Mouse (Mus musculus): ENCODE results near the gene Ezh1. TPM values are rescaled to one million over a fixed set of nuclear protein-coding genes. Genes with fewer than 3 reads are reported as not detected.

Ezh1 gene
- polyA plus RNA-seq, 1 experiment, result 44.8 TPM

- no peak overlapping the region for H3K27ac ChIP-seq (ENCODE audit: insufficient read depth, low read depth, low read length)
- no peaks in the 10 kb centered on the region for H3K36me3 ChIP-seq (ENCODE audit: control insufficient read depth, insufficient read depth, low read length)
- H3K27me3 ChIP-seq (replicated peaks; ENCODE audit: control insufficient read depth, insufficient read depth, low read length), result no peaks in the 10 kb centered on the region
- DNase-seq, result peak; percentile 50
- peaks cover 17% of the 10 kb centered on the region; the same call in 1 of the 2 replicates for H3K4me1 ChIP-seq (ENCODE audit: control insufficient read depth, insufficient read depth, low read length)
- WGBS, result 43% methylated on average over 22 of the region's 22 CpGs
- no peak for TF ChIP-seq POLR2A (IDR thresholded peaks at IDR 0.05; ENCODE audit: low read depth, low read length)
- peak; percentile 61 for TF ChIP-seq CTCF (conservative IDR thresholded peaks at IDR 0.05; ENCODE audit: insufficient read depth, insufficient read length, low read depth, low read length)
- H3K4me3 ChIP-seq (ENCODE audit: insufficient read depth, low read depth, low read length), result no peak overlapping the region
These were observed 49.1 kb downstream of the Ezh1 start for GRCm38 (mm10) chr11:101176933-101177773.

GRCm38 (mm10) chr11:101176117-101176691 lies 50.1 kb downstream of the Ezh1 start:
- DNase-seq, result peak; percentile 47
- 4% methylated on average over 25 of the region's 25 CpGs for WGBS
- peaks cover 22% of the 10 kb centered on the region; the same call in 1 of the 2 replicates for H3K4me1 ChIP-seq (ENCODE audit: control insufficient read depth, insufficient read depth, low read length)
- H3K4me3 ChIP-seq (ENCODE audit: insufficient read depth, low read depth, low read length), result no peak overlapping the region
- H3K36me3 ChIP-seq (ENCODE audit: control insufficient read depth, insufficient read depth, low read length), result no peaks in the 10 kb centered on the region
- no peak overlapping the region for H3K27ac ChIP-seq (ENCODE audit: insufficient read depth, low read depth, low read length)
- TF ChIP-seq CTCF (conservative IDR thresholded peaks at IDR 0.05; ENCODE audit: insufficient read depth, insufficient read length, low read depth, low read length) (peak; percentile 44; the same call in 1 of the 2 replicates), POLR2A (IDR thresholded peaks at IDR 0.05; ENCODE audit: low read depth, low read length) (no peak)
- H3K27me3 ChIP-seq (replicated peaks; ENCODE audit: control insufficient read depth, insufficient read depth, low read length), result no peaks in the 10 kb centered on the region

GRCm38 (mm10) chr11:101175636-101176116 lies 50.6 kb downstream of the Ezh1 start:
- H3K4me3 ChIP-seq (ENCODE audit: insufficient read depth, low read depth, low read length), result no peak overlapping the region
- no peak overlapping the region for H3K27ac ChIP-seq (ENCODE audit: insufficient read depth, low read depth, low read length)
- 19% methylated on average over 11 of the region's 11 CpGs for WGBS
- no peaks in the 10 kb centered on the region for H3K27me3 ChIP-seq (replicated peaks; ENCODE audit: control insufficient read depth, insufficient read depth, low read length)
- no peak for TF ChIP-seq POLR2A (IDR thresholded peaks at IDR 0.05; ENCODE audit: low read depth, low read length)
- no peak for TF ChIP-seq CTCF (conservative IDR thresholded peaks at IDR 0.05; ENCODE audit: insufficient read depth, insufficient read length, low read depth, low read length)
- H3K4me1 ChIP-seq (ENCODE audit: control insufficient read depth, insufficient read depth, low read length), result peaks cover 22% of the 10 kb centered on the region; the same call in 1 of the 2 replicates
- DNase-seq, result no peak
- H3K36me3 ChIP-seq (ENCODE audit: control insufficient read depth, insufficient read depth, low read length), result no peaks in the 10 kb centered on the region

- H3K4me3 ChIP-seq (ENCODE audit: insufficient read depth, low read depth, low read length), result peak within 1 kb of the TSS; percentile 51
- no peaks in the 10 kb centered on the region for H3K27me3 ChIP-seq (replicated peaks; ENCODE audit: control insufficient read depth, insufficient read depth, low read length)
- no peaks in the 10 kb centered on the region for H3K36me3 ChIP-seq (ENCODE audit: control insufficient read depth, insufficient read depth, low read length)
- 28% methylated on average over 14 of the region's 14 CpGs for WGBS
- DNase-seq, result no peak
- TF ChIP-seq CTCF (conservative IDR thresholded peaks at IDR 0.05; ENCODE audit: insufficient read depth, insufficient read length, low read depth, low read length) (peak; percentile 42), POLR2A (IDR thresholded peaks at IDR 0.05; ENCODE audit: low read depth, low read length) (no peak)
- H3K27ac ChIP-seq (ENCODE audit: insufficient read depth, low read depth, low read length), result no peak within 1 kb of the TSS
- H3K4me1 ChIP-seq (ENCODE audit: control insufficient read depth, insufficient read depth, low read length), result peaks cover 22% of the 10 kb centered on the region; the same call in 1 of the 2 replicates
These were observed 51.2 kb downstream of the Ezh1 start, which contains the start of gene Ccr10 for GRCm38 (mm10) chr11:101174851-101175628. Ccr10 (minus strand) TSS chr11:101175443.

- DNase-seq, result no peak
- 28% methylated on average over 9 of the region's 9 CpGs for WGBS
- Histone ChIP-seq H3K27ac (ENCODE audit: insufficient read depth, low read depth, low read length) (no peak overlapping the region), H3K36me3 (ENCODE audit: control insufficient read depth, insufficient read depth, low read length) (no peaks in the 10 kb centered on the region), H3K27me3 (replicated peaks; ENCODE audit: control insufficient read depth, insufficient read depth, low read length) (no peaks in the 10 kb centered on the region), H3K4me3 (ENCODE audit: insufficient read depth, low read depth, low read length) (peak overlapping the region; percentile 51), H3K4me1 (ENCODE audit: control insufficient read depth, insufficient read depth, low read length) (peaks cover 23% of the 10 kb centered on the region; the same call in 1 of the 2 replicates)
- no peak for TF ChIP-seq POLR2A (IDR thresholded peaks at IDR 0.05; ENCODE audit: low read depth, low read length)
- no peak for TF ChIP-seq CTCF (conservative IDR thresholded peaks at IDR 0.05; ENCODE audit: insufficient read depth, insufficient read length, low read depth, low read length)
These were observed 51.9 kb downstream of the Ezh1 start for GRCm38 (mm10) chr11:101174389-101174745.

GRCm38 (mm10) chr11:101173631-101174388 lies 52.5 kb downstream of the Ezh1 start:
- Histone ChIP-seq H3K4me3 (ENCODE audit: insufficient read depth, low read depth, low read length) (peak overlapping the region; percentile 51), H3K4me1 (ENCODE audit: control insufficient read depth, insufficient read depth, low read length) (peaks cover 26% of the 10 kb centered on the region; the same call in 1 of the 2 replicates), H3K27ac (ENCODE audit: insufficient read depth, low read depth, low read length) (peak overlapping the region; percentile 65), H3K36me3 (ENCODE audit: control insufficient read depth, insufficient read depth, low read length) (no peaks in the 10 kb centered on the region), H3K27me3 (replicated peaks; ENCODE audit: control insufficient read depth, insufficient read depth, low read length) (no peaks in the 10 kb centered on the region)
- 7% methylated on average over 61 of the region's 61 CpGs for WGBS
- TF ChIP-seq CTCF (conservative IDR thresholded peaks at IDR 0.05; ENCODE audit: insufficient read depth, insufficient read length, low read depth, low read length) (peak; percentile 71), POLR2A (IDR thresholded peaks at IDR 0.05; ENCODE audit: low read depth, low read length) (no peak)
- DNase-seq, result peak; percentile 89
